Mouse (Mus musculus) lung, adult 2 months (tissue): ENCODE results near the gene Slmap. TPM values are rescaled to one million over a fixed set of nuclear protein-coding genes. Genes with fewer than 3 reads are reported as not detected.
"Not testable (repeated sequence)": the region's sequence is repeated elsewhere in the genome, so short reads cannot be mapped to it uniquely, and the experiment has no call there.

Source experiments
- DNase-seq: peaks from one replicate; pipeline ENCODE4 v3.0.0; 2022
- H3K4me1 ChIP-seq: fragments of 200-500 bp; 2 replicates; pipeline ENCODE4 v1.6.1; 2011; ENCODE audit warnings: low read length; ENCODE audit not compliant: control insufficient read depth, insufficient read depth
- H3K4me3 ChIP-seq: fragments of 200-500 bp; replicated peaks from 2 replicates; pipeline ENCODE3; 2011; ENCODE audit warnings: low read depth, mild to moderate bottlenecking, control low read depth, low read length; ENCODE audit errors: extremely low read depth
- CTCF ChIP-seq: fragments of 200-500 bp; IDR thresholded peaks from 2 replicates; pipeline ENCODE4 v1.5.1; 2011; ENCODE audit warnings: mild to moderate bottlenecking, low read length, control low read depth; ENCODE audit not compliant: insufficient read depth
- POLR2A ChIP-seq: fragments of 200-500 bp; IDR thresholded peaks from 2 replicates; pipeline ENCODE4 v1.6.1; 2011; ENCODE audit warnings: low read depth, mild to moderate bottlenecking, control low read depth, low read length, borderline replicate concordance; ENCODE audit errors: extremely low read depth
- WGBS: fragments of 180-500 bp; shearing (Covaris S2); methylation state at CpG from one replicate; pipeline ENCODE4 v1.1.7; 2018; 5-methylcytosine and 5-hydroxymethylcytosine counted together
- polyA plus RNA-seq: library from polyadenylated mRNA; depleted of rRNA; stranded (reverse); fragments of >200 nt; gene quantifications from 2 replicates; pipeline ENCODE4 v1.2.3, GENCODE M21; 2012; rRNA removed

Slmap gene
- 22.8 and 25.0 TPM in 2 replicates for polyA plus RNA-seq

DNA sequence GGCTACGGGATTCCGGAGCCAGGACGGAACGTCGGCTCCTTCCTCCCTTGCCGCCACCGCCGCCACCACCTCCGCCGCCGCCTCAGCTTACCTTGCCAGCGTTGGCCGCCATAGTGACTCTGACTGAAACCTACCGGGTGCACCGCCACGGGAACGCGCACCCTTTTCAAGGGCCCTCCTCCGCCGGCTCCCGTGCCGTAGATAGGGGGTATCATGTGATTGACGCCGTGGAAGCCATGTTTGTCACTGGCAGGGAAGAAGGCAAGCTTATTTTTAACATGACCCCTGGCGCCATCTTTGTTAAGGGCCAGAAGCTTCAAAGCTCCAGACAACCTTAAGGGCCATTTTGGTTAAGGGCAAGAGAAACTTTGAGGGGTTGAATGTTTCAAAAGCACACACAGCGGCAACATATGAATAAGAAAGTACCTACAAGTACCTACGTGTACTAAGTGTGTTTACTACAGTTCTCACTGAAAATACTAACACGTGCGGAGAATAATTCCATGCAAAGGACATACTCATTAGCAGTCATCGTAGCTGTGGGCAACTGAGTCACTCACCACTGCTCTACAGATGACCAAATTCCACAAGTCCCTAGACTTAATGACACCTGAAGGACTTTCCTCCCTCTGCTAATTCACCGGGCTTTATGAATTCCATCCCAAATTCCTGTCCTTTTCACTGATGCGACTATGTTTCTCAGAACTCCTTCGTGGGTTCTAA lies at the start of gene Slmap:
Slmap (minus strand) TSS at position 175 of the 723 bp plus-strand sequence.
- 14% methylated on average over 31 of the region's 33 CpGs for WGBS
- TF ChIP-seq POLR2A = peak; percentile 62; the same call in 1 of the 2 replicates
- TF ChIP-seq CTCF = no peak
- Histone ChIP-seq H3K4me1 (peaks cover 13% of the 10 kb centered on the region), H3K4me3 (peak within 1 kb of the TSS; percentile 66)
- peak; percentile 99 for DNase-seq

DNA sequence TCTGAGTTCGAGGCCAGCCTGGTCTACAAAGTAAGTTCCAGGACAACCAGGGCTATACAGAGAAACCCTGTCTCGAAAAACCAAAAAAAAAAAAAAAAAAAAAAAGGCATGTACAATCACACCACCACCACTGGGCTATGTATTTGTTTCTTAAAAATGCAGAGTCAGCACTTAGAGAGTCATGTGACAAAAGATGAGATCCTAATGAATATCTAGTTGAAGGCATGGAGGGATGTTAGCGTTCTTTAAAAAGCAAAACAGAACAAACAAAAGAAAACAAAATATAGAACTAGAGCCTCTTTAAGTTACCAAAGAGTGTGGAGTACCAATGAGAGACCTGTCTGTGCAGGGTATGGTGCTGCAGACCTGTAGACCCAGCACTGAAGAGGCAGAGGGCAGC lies 48.9 kb upstream of the Slmap start:
- DNase-seq = no peak
- 90% methylated on average over 3 of the region's 3 CpGs for WGBS
- TF ChIP-seq POLR2A (no peak), CTCF (no peak)
- Histone ChIP-seq H3K4me3 (no peak overlapping the region), H3K4me1 (peaks cover 12% of the 10 kb centered on the region)

DNA sequence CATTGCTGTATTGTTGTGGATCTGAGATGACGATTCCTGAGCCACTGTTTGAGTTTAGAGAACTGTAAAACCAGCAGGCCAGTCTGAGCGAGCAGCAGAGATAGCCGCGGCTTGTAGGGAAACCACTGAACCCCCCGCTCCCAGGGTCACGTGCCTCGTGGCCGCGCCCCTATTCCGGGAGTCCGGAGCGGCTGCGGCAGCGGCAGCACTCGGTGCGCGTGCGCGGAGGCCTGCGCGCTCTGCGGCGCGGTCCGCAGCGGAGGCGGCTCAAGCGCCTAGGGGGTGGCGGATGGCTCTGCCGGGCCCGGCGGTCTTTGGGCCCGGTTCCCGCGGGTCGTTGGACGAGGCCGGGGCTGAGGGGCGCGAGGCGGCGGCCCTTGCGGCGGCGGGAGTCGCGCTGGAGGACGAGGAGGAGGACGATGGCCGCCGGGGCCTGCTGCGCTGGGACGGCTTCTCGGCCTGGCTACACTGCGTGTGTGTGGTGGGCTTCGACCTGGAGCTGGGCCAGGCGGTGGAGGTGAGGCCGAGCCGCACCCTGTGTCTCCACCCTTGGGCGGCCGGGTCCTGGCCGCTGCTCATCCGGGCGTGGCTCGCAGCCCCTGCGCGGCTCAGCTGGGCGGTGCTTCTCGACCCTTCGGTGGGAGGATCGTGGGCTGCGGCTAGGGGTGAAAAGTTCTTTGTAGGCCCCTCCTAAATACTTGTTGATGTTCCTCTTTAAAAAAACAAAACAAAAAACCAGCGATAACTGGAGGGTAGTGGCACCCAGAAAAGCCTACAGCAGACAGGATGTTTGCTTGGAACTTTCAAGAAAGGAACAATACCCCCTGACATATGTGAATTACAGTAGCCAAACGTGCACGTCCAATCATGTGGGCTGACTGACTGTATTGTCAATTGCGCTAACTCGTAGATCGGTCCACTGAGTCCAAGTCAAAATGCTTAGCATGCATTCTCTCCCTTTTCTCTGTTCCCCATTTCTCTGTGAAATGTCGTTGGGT lies 44.9 kb upstream of the Slmap start:
- TF ChIP-seq POLR2A (peak; percentile 80), CTCF (no peak)
- WGBS = under 1% methylated on average over 79 of the region's 79 CpGs
- peak overlapping the region; percentile 89 for H3K4me3 ChIP-seq
- H3K4me1 ChIP-seq = no peaks in the 10 kb centered on the region; the same call in 1 of the 2 replicates
- DNase-seq = peak; percentile 85

DNA sequence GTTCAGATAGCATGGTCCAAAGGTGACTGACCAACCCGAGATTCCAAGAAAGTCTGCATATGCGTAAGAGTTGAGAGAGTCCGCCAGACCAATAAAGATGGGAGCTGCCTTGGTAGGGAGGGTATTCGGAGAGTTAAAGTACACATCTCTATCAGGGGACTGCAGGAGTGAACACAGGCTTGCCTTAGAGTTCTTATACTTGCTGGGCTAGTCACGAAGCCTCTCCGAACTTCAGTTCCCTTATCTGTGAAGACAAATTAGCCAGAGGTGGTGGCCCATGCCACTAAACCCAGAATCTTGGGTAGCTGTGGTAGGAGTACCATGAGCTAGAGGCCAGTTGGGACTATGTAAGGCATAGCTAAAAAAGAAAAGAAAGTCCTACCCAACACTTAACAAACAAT lies 44.1 kb upstream of the Slmap start:
- no peaks in the 10 kb centered on the region; the same call in 1 of the 2 replicates for H3K4me1 ChIP-seq
- whole genome bisulfite sequencing = 58% methylated on average over 6 of the region's 6 CpGs
- no peak for DNase-seq
- H3K4me3 ChIP-seq = no peak overlapping the region
- TF ChIP-seq CTCF = no peak
- no peak for TF ChIP-seq POLR2A

DNA sequence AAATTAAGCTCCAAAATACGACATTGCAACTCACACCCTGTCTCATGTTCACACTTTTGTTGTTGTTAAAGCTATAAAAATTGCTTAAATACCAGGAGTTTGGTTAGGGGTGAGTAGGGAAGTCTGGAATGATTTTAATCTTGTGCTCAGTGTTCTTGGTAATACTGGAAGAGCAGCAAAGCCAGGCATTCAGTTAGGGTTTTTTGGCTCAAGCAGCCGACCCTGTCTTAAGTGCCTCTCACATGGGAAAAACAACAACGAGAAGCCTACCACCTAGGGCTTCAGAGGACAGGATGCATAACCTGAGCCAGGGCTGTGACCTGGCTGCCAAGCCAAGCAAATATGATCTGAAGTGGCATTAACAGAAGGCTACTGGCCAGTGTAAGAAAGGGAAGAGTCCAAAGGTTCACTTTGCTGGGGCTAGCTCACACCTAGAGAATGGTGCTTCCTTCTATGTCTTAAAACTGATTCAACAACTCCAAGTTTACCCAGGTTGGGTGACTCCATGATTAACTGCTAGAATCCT lies 41.6 kb upstream of the Slmap start:
- Histone ChIP-seq H3K4me1 (no peaks in the 10 kb centered on the region; the same call in 1 of the 2 replicates), H3K4me3 (no peak overlapping the region)
- no peak for TF ChIP-seq CTCF
- no peak for TF ChIP-seq POLR2A
- DNase-seq = no peak
- 51% methylated on average over 3 of the region's 3 CpGs for WGBS

DNA sequence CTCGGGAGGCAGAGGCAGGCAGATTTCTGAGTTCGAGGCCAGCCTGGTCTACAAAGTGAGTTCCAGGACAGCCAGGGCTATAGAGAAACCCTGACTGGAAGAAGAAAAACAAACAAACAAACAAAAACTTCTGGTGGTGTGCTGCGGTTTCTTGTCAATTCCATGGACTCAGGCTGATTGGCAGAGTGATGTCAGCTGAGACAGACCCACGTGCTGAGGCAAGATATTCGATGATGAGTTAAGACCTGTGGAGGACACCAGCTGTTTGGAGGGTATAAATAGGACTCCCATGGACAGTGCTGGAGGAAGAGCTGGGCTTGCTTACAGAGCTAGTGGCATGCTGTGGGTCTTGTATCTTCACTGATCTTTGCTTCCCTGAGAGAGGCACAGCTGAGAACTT lies 38.8 kb upstream of the Slmap start, which contains the start of gene Dennd6a:
Dennd6a (plus strand) TSS at position 301 of the 400 bp plus-strand sequence.
- H3K4me3 ChIP-seq, DNase-seq, H3K4me1 ChIP-seq: not testable (repeated sequence)
- 80% methylated on average over 5 of the region's 5 CpGs for WGBS

DNA sequence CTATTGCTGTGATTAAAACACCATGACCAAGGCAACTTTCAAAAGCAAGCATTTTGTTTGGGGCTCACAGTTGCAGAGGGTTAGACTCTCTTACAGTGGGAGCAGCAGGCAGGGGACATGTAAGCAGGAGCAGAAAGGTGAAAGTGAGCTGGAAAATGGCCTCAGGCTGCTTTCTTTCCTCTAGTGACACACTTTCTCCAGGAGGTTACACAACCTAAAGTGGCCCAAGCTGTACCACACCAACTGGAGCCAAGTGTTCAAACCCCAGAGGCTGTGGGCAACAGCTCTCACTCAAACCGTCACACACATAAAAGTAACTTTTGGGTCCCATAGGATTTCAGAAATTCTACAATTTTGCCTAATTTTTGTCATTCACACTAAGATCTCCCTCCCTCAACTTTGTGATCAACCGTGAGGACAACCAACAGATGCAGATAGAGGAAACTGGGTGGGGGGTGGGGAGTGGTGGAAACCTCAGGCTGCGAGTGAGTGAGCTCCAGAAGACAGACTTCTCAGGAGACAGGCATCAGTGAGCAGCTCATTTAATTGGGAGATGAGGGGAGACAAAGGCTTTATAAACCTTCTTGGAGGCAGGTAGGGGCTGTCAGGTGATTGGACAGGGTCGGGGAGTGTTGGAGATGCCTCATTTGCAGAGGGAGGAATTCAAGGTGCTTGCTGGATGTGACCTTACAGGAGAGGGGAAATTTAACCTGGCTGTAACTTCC lies 37.4 kb upstream of the Slmap start:
- TF ChIP-seq CTCF = no peak

DNA sequence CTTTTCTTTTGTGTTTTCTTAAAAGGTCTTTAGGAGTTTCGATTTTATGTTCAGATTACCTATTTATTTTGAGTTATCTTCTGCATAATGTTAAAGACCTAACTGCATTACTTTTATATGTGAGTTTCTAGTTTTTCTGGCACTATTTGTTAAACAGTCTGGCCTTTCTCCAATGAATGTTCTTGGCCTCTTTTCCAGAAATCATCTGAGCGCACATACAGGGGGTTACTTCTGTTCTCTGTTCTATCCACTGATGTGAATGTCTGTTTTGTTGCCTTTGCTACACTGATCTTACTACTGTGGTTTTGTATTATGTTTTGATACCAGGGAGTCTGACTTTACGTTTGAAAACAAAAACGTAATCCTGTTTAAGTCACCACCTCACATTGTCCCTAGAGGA lies 35.1 kb upstream of the Slmap start:
- Histone ChIP-seq H3K4me3 (no peak overlapping the region), H3K4me1 (no peaks in the 10 kb centered on the region)
- no peak for DNase-seq
- TF ChIP-seq CTCF (no peak), POLR2A (no peak)
- 71% methylated on average over 4 of the region's 4 CpGs for WGBS

More for the DNA sequence above, 37.4 kb upstream of the Slmap start:
- 54% methylated on average over 4 of the region's 4 CpGs for WGBS
- Histone ChIP-seq H3K4me3 (no peak overlapping the region), H3K4me1 (no peaks in the 10 kb centered on the region)
- DNase-seq = no peak

DNA sequence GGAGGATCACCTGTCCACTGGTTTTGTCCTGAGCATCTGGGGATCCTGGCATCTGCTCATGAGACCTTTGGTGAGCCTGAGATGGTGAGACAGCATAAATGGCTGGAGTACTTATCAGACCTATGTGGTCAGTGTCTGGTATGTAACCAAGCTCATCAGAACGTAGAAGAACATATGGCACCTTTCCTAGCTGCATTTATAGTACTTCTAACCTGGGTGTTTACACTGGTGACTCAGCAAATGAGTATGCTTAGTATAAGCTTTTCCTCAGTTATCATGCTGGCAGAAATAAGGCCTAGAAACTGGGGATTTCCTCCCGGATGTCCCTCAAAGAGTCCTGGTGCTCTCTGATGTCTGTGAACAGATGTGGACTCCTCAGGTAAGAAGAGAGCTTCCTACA lies 27.5 kb upstream of the Slmap start:
- DNase-seq = no peak
- WGBS = 75% methylated on average over 2 of the region's 2 CpGs
- H3K4me3 ChIP-seq = no peak overlapping the region
- peaks cover 4% of the 10 kb centered on the region; the same call in 1 of the 2 replicates for H3K4me1 ChIP-seq
- TF ChIP-seq CTCF = no peak
- TF ChIP-seq POLR2A = no peak
